Mouse (Mus musculus) C2C12 (cell line): ENCODE measurements around the gene Slco2b1.

Source experiments
- CTCF ChIP-seq: IDR thresholded peaks from one replicate; pipeline ENCODE4 v1.5.1; 2011; ENCODE audit not compliant: control insufficient read depth, insufficient read depth, insufficient read length
- MAX ChIP-seq: IDR thresholded peaks from one replicate; pipeline ENCODE4 v1.6.1; 2011; ENCODE audit warnings: mild to moderate bottlenecking, control low read depth
- MYOD1 ChIP-seq: IDR thresholded peaks from one replicate; pipeline ENCODE4 v1.6.1; 2011; ENCODE audit warnings: low read depth; ENCODE audit not compliant: control insufficient read depth, insufficient read length
- MYOG ChIP-seq: IDR thresholded peaks from one replicate; pipeline ENCODE4 v1.6.1; 2011; ENCODE audit not compliant: control insufficient read depth, insufficient read length; ENCODE audit errors: extremely low read depth
- USF1 ChIP-seq: IDR thresholded peaks from one replicate; pipeline ENCODE4 v1.6.1; 2011; ENCODE audit warnings: low read depth, mild to moderate bottlenecking, control low read depth, moderate library complexity

DNA sequence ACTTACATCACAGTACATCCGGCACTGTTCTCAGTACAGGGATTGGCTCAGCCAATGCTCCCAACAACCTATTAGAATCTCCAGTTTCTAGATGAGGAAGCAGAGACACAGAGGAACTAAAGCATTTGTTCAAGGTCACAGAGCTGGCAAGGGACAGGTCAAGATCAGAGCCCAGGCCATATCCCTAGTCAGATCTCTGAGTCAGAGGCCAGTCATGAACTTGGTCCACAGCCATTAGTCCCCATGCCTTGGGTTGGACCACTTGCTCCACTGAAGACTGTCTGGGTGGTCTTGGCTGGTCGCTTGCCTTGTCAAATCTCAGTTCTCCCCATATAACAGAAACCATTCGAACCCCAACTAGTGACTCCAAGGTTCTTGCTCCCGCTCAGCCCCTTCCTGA lies 1.3 kb upstream of the Slco2b1 start:
- no peak for TF ChIP-seq CTCF
- no peak for TF ChIP-seq USF1
- no peak for TF ChIP-seq MYOD1
- TF ChIP-seq MAX: no peak
- TF ChIP-seq MYOG: no peak
